Mouse (Mus musculus) ES-E14 (cell line): ENCODE measurements at regions not wholly inside any gene's neighbourhood (a gene's known extent, or its start where the extent isn't known, plus 50 kb on each side); places are given as distances from the start of the nearest gene placed in this dataset.

ENCODE experiments used
- CHD2 ChIP-seq: IDR thresholded peaks from 2 replicates; pipeline ENCODE4 v1.6.1; 2014; ENCODE audit warnings: mild to moderate bottlenecking, low read depth, low read length, inconsistent platforms
- HCFC1 ChIP-seq: IDR thresholded peaks from 2 replicates; pipeline ENCODE4 v1.6.1; 2012; ENCODE audit warnings: low read length, inconsistent platforms, borderline replicate concordance; ENCODE audit not compliant: insufficient read depth
- MAFK ChIP-seq: IDR thresholded peaks from 2 replicates; pipeline ENCODE4 v1.6.1; 2014; ENCODE audit warnings: mild to moderate bottlenecking, low read depth, low read length, inconsistent platforms; ENCODE audit not compliant: insufficient read depth
- ZNF384 ChIP-seq: IDR thresholded peaks from 2 replicates; pipeline ENCODE4 v1.6.1; 2012; ENCODE audit warnings: low read depth, low read length, inconsistent platforms

DNA sequence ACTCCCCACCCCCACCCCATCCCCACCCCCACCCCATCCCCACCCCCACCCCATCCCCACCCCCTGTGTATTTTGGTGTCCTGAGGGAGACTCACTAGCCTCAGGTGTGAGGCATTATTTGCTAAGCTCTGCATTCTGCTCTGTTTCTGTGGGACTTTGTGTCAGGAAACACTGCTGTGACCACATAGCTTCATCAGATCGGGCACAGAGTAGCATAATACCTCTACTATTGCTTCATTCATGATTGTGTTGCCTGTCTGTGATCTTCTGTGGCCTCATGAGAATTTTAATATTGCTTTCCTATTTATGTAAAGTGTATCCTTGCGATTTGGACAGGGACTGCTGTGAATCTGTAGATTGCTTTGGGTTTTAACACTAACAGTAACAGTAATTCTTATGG lies 56.6 kb upstream of the Ednrb start:
- no peak for TF ChIP-seq HCFC1
- no peak for TF ChIP-seq ZNF384
- TF ChIP-seq MAFK = no peak
- no peak for TF ChIP-seq CHD2
